Mouse (Mus musculus) neural tube, embryonic 11.5 days (tissue): ENCODE data around the gene Dscam. TPM values are rescaled to one million over a fixed set of nuclear protein-coding genes. Genes with fewer than 3 reads are reported as not detected.

Experiments
- polyA plus RNA-seq: library from polyadenylated mRNA; unstranded; fragments of >200 nt; fragmentation: Nextera tagmentation; extraction: Ambion mirVana; gene quantifications from 2 replicates; pipeline ENCODE4 v1.2.1, GENCODE M21; 2014

Gene Dscam
- polyA plus RNA-seq, 1 experiment from 2014 or later = 1.4 TPM

Other genes with a start within 250 kb of the Dscam start
- 3.0 and 4.8 TPM in 2 replicates for gene Bace2, start 186.0 kb upstream of the Dscam start, polyA plus RNA-seq